Mouse (Mus musculus): ENCODE measurements around the gene Rps6ka4. TPM values are rescaled to one million over a fixed set of nuclear protein-coding genes. Genes with fewer than 3 reads are reported as not detected.

The Rps6ka4 gene
- 8.5 and 8.7 TPM in 2 replicates for polyA plus RNA-seq (2016; fragmentation: Nextera tagmentation; extraction: Ambion mirVana)

- Histone ChIP-seq H3K4me2 (peak within 1 kb of the TSS; percentile 90), H3K27ac (no peak within 1 kb of the TSS), H3K4me1 (peaks cover 24% of the 10 kb centered on the region), H3K9ac (peak within 1 kb of the TSS; percentile 72), H3K9me3 (replicated peaks) (no peaks in the 10 kb centered on the region), H3K4me3 (peak within 1 kb of the TSS; percentile 65), H3K27me3 (replicated peaks) (peaks cover 68% of the 10 kb centered on the region), H3K36me3 (peaks cover 10% of the 10 kb centered on the region; the same call in 1 of the 2 replicates)
- 3% methylated on average over 44 of the region's 44 CpGs for WGBS (ENCODE audit: insufficient replicate concordance)
- ATAC-seq: peak; percentile 75
Observed at GRCm38 (mm10) chr19:6840475-6841291, at the start of gene Rps6ka4. Rps6ka4 (minus strand) TSS chr19:6840636.

- Histone ChIP-seq H3K27ac (no peak overlapping the region), H3K4me3 (no peak overlapping the region), H3K4me2 (no peak overlapping the region), H3K9ac (no peak overlapping the region), H3K36me3 (no peaks in the 10 kb centered on the region), H3K9me3 (replicated peaks) (no peaks in the 10 kb centered on the region), H3K4me1 (no peaks in the 10 kb centered on the region), H3K27me3 (replicated peaks) (no peaks in the 10 kb centered on the region)
- WGBS (ENCODE audit: insufficient replicate concordance): 60% methylated on average over 4 of the region's 4 CpGs
- ATAC-seq: no peak
Observed at GRCm38 (mm10) chr19:6877965-6878364, 37.5 kb upstream of the Rps6ka4 start.

GRCm38 (mm10) chr19:6876799-6877198 lies 36.4 kb upstream of the Rps6ka4 start:
- H3K27ac ChIP-seq: no peak overlapping the region
- H3K4me1 ChIP-seq: peaks cover 3% of the 10 kb centered on the region
- H3K36me3 ChIP-seq: no peaks in the 10 kb centered on the region
- H3K9ac ChIP-seq: no peak overlapping the region
- no peaks in the 10 kb centered on the region for H3K9me3 ChIP-seq (replicated peaks)
- H3K4me2 ChIP-seq: no peak overlapping the region
- no peak overlapping the region for H3K4me3 ChIP-seq
- no peak for ATAC-seq
- H3K27me3 ChIP-seq (replicated peaks): no peaks in the 10 kb centered on the region

GRCm38 (mm10) chr19:6875834-6876233 lies 35.4 kb upstream of the Rps6ka4 start:
- 67% methylated on average over 6 of the region's 6 CpGs for WGBS (ENCODE audit: insufficient replicate concordance)

GRCm38 (mm10) chr19:6874257-6874656 lies 33.8 kb upstream of the Rps6ka4 start:
- ATAC-seq: no peak
- Histone ChIP-seq H3K36me3 (no peaks in the 10 kb centered on the region), H3K9ac (no peak overlapping the region), H3K4me2 (no peak overlapping the region), H3K9me3 (replicated peaks) (no peaks in the 10 kb centered on the region), H3K4me3 (no peak overlapping the region), H3K4me1 (peaks cover 27% of the 10 kb centered on the region), H3K27ac (no peak overlapping the region), H3K27me3 (replicated peaks) (no peaks in the 10 kb centered on the region)
- 37% methylated on average over 1 of the region's 1 CpGs for WGBS (ENCODE audit: insufficient replicate concordance)

More at GRCm38 (mm10) chr19:6875834-6876233, 35.4 kb upstream of the Rps6ka4 start:
- Histone ChIP-seq H3K4me2 (no peak overlapping the region), H3K9ac (no peak overlapping the region), H3K4me3 (no peak overlapping the region), H3K9me3 (replicated peaks) (no peaks in the 10 kb centered on the region), H3K4me1 (peaks cover 13% of the 10 kb centered on the region), H3K36me3 (no peaks in the 10 kb centered on the region), H3K27me3 (replicated peaks) (no peaks in the 10 kb centered on the region), H3K27ac (no peak overlapping the region)
- ATAC-seq: no peak

GRCm38 (mm10) chr19:6872701-6873100 lies 32.3 kb upstream of the Rps6ka4 start:
- no peak for ATAC-seq
- H3K4me2 ChIP-seq: no peak overlapping the region
- no peak overlapping the region for H3K27ac ChIP-seq
- no peaks in the 10 kb centered on the region for H3K27me3 ChIP-seq (replicated peaks)
- H3K36me3 ChIP-seq: no peaks in the 10 kb centered on the region
- H3K4me3 ChIP-seq: no peak overlapping the region
- no peaks in the 10 kb centered on the region for H3K9me3 ChIP-seq (replicated peaks)
- peaks cover 30% of the 10 kb centered on the region for H3K4me1 ChIP-seq
- H3K9ac ChIP-seq: no peak overlapping the region
- 46% methylated on average over 3 of the region's 3 CpGs for WGBS (ENCODE audit: insufficient replicate concordance)

GRCm38 (mm10) chr19:6871574-6872271 lies 31.3 kb upstream of the Rps6ka4 start:
- H3K27ac ChIP-seq: no peak overlapping the region
- H3K36me3 ChIP-seq: no peaks in the 10 kb centered on the region
- peaks cover 30% of the 10 kb centered on the region for H3K4me1 ChIP-seq
- peak; percentile 47; the same call in 1 of the 2 replicates for ATAC-seq
- WGBS (ENCODE audit: insufficient replicate concordance): 54% methylated on average over 5 of the region's 5 CpGs
- no peaks in the 10 kb centered on the region for H3K27me3 ChIP-seq (replicated peaks)
- H3K4me3 ChIP-seq: no peak overlapping the region
- no peaks in the 10 kb centered on the region for H3K9me3 ChIP-seq (replicated peaks)
- H3K9ac ChIP-seq: no peak overlapping the region; the same call in 1 of the 2 replicates
- peak overlapping the region; percentile 34 for H3K4me2 ChIP-seq

GRCm38 (mm10) chr19:6869355-6869754 lies 28.9 kb upstream of the Rps6ka4 start:
- Histone ChIP-seq H3K27ac (peak overlapping the region; percentile 67), H3K27me3 (replicated peaks) (no peaks in the 10 kb centered on the region), H3K36me3 (no peaks in the 10 kb centered on the region), H3K9me3 (replicated peaks) (no peaks in the 10 kb centered on the region), H3K4me2 (peak overlapping the region; percentile 79), H3K4me1 (peaks cover 30% of the 10 kb centered on the region), H3K9ac (peak overlapping the region; percentile 74), H3K4me3 (peak overlapping the region; percentile 60)
- peak; percentile 63 for ATAC-seq
- WGBS (ENCODE audit: insufficient replicate concordance): under 1% methylated on average over 5 of the region's 5 CpGs

GRCm38 (mm10) chr19:6861451-6861850 lies 21.0 kb upstream of the Rps6ka4 start:
- Histone ChIP-seq H3K4me3 (no peak overlapping the region), H3K9ac (no peak overlapping the region)
- WGBS (ENCODE audit: insufficient replicate concordance): 79% methylated on average over 4 of the region's 4 CpGs

GRCm38 (mm10) chr19:6860706-6861105 lies 20.3 kb upstream of the Rps6ka4 start:
- H3K4me1 ChIP-seq: peaks cover 30% of the 10 kb centered on the region
- H3K9ac ChIP-seq: no peak overlapping the region
- H3K27me3 ChIP-seq (replicated peaks): 0 out of 2 replicates have a peak, but pooled peaks cover 3% of the 10 kb centered on the region
- ATAC-seq: no peak
- H3K36me3 ChIP-seq: no peaks in the 10 kb centered on the region
- no peaks in the 10 kb centered on the region for H3K9me3 ChIP-seq (replicated peaks)
- no peak overlapping the region for H3K27ac ChIP-seq
- 42% methylated on average over 6 of the region's 6 CpGs for WGBS (ENCODE audit: insufficient replicate concordance)
- H3K4me3 ChIP-seq: no peak overlapping the region
- H3K4me2 ChIP-seq: no peak overlapping the region

More at GRCm38 (mm10) chr19:6861451-6861850, 21.0 kb upstream of the Rps6ka4 start:
- H3K36me3 ChIP-seq: no peaks in the 10 kb centered on the region
- no peaks in the 10 kb centered on the region for H3K27me3 ChIP-seq (replicated peaks)
- no peak overlapping the region for H3K4me2 ChIP-seq
- no peak for ATAC-seq
- no peaks in the 10 kb centered on the region for H3K9me3 ChIP-seq (replicated peaks)
- no peak overlapping the region for H3K27ac ChIP-seq
- peaks cover 22% of the 10 kb centered on the region for H3K4me1 ChIP-seq

- peaks cover 37% of the 10 kb centered on the region for H3K4me1 ChIP-seq
- 74% methylated on average over 3 of the region's 3 CpGs for WGBS (ENCODE audit: insufficient replicate concordance)
- no peak overlapping the region for H3K27ac ChIP-seq
- no peaks in the 10 kb centered on the region for H3K9me3 ChIP-seq (replicated peaks)
- ATAC-seq: no peak
- H3K4me3 ChIP-seq: no peak overlapping the region
- 0 out of 2 replicates have a peak, but pooled peaks cover 3% of the 10 kb centered on the region for H3K27me3 ChIP-seq (replicated peaks)
- H3K36me3 ChIP-seq: no peaks in the 10 kb centered on the region
- no peak overlapping the region for H3K9ac ChIP-seq
- no peak overlapping the region for H3K4me2 ChIP-seq
Observed at GRCm38 (mm10) chr19:6859971-6860370, 19.5 kb upstream of the Rps6ka4 start.

- Histone ChIP-seq H3K4me1 (peaks cover 42% of the 10 kb centered on the region), H3K27me3 (replicated peaks) (0 out of 2 replicates have a peak, but pooled peaks cover 8% of the 10 kb centered on the region), H3K9me3 (replicated peaks) (no peaks in the 10 kb centered on the region), H3K9ac (no peak overlapping the region), H3K4me3 (no peak overlapping the region), H3K4me2 (no peak overlapping the region), H3K36me3 (no peaks in the 10 kb centered on the region), H3K27ac (no peak overlapping the region)
- WGBS (ENCODE audit: insufficient replicate concordance): 73% methylated on average over 2 of the region's 2 CpGs
- ATAC-seq: no peak
Observed at GRCm38 (mm10) chr19:6859032-6859651, 18.7 kb upstream of the Rps6ka4 start.
